Mouse (Mus musculus) hindbrain, postnatal 0 days (tissue): ENCODE data around the gene Lnx2. TPM values are rescaled to one million over a fixed set of nuclear protein-coding genes. Genes with fewer than 3 reads are reported as not detected.

ENCODE experiments used
- ATAC-seq: fragments of 200-750 bp; cut with Nextera tagmentation; 2 replicates; pipeline ENCODE4 v1.8.0; 2017; ENCODE audit warnings: mild to moderate bottlenecking, moderate TSS enrichment, moderate library complexity
- DNase-seq: peaks from one replicate; pipeline ENCODE4 v3.0.0-alpha.2; 2015; ENCODE audit warnings: low spot score
- H3K27ac ChIP-seq: fragments of 300-500 bp; sonication (generic); 2 replicates; pipeline ENCODE4 v1.5.1; 2014; ENCODE audit warnings: mild to moderate bottlenecking
- H3K27me3 ChIP-seq: fragments of 300-500 bp; sonication (generic); 2 replicates; pipeline ENCODE4 v1.6.1; 2014; ENCODE audit warnings: low read length, mixed read lengths; ENCODE audit not compliant: insufficient read depth
- H3K36me3 ChIP-seq: fragments of 300-500 bp; sonication (generic); 2 replicates; pipeline ENCODE4 v1.6.1; 2014; ENCODE audit warnings: low read length, mixed read lengths; ENCODE audit not compliant: insufficient read depth
- H3K4me1 ChIP-seq: fragments of 300-500 bp; sonication (generic); 2 replicates; pipeline ENCODE4 v1.6.1; 2014; ENCODE audit warnings: antibody characterized with exemption, low read length, mixed read lengths; ENCODE audit not compliant: insufficient read depth
- H3K4me2 ChIP-seq: fragments of 300-500 bp; sonication (generic); 2 replicates; pipeline ENCODE4 v1.6.1; 2014; ENCODE audit warnings: low read depth, mild to moderate bottlenecking, low read length, moderate library complexity, mixed read lengths
- H3K4me3 ChIP-seq: fragments of 300-500 bp; sonication (generic); 2 replicates; pipeline ENCODE4 v1.5.1; 2014; ENCODE audit warnings: low read length
- H3K9ac ChIP-seq: fragments of 300-500 bp; sonication (generic); replicated peaks from 2 replicates; pipeline ENCODE4 v1.6.1; 2014; ENCODE audit warnings: mild to moderate bottlenecking, low read length, moderate library complexity, mixed read lengths
- H3K9me3 ChIP-seq: fragments of 300-500 bp; sonication (generic); 2 replicates; pipeline ENCODE4 v1.6.1; 2016; ENCODE audit warnings: low read length, mixed read lengths
- CTCF ChIP-seq: IDR thresholded peaks from 2 replicates; pipeline ENCODE4 v1.5.1; 2016; ENCODE audit warnings: antibody characterized with exemption, control low read depth, low read depth
- WGBS: fragments of 180-500 bp; shearing (Covaris S2); extraction: QIAGEN DNeasy Blood & Tissue Kit; methylation state at CpG from one replicate; pipeline ENCODE4 v1.1.7; 2014; 5-methylcytosine and 5-hydroxymethylcytosine counted together
- polyA plus RNA-seq: library from polyadenylated mRNA; unstranded; fragments of >200 nt; fragmentation: Nextera tagmentation; extraction: Ambion mirVana; gene quantifications from 2 replicates; pipeline ENCODE4 v1.2.1, GENCODE M21; 2015
- total RNA-seq: library from RNA; depleted of rRNA; stranded (reverse); fragments of >200 nt; gene quantifications from 2 replicates; pipeline ENCODE4 v1.2.3, GENCODE M21; 2014

The Lnx2 gene
- total and polyA plus RNA-seq, 2 experiments from 2014 or later: 3.0 to 9.7 TPM

DNA sequence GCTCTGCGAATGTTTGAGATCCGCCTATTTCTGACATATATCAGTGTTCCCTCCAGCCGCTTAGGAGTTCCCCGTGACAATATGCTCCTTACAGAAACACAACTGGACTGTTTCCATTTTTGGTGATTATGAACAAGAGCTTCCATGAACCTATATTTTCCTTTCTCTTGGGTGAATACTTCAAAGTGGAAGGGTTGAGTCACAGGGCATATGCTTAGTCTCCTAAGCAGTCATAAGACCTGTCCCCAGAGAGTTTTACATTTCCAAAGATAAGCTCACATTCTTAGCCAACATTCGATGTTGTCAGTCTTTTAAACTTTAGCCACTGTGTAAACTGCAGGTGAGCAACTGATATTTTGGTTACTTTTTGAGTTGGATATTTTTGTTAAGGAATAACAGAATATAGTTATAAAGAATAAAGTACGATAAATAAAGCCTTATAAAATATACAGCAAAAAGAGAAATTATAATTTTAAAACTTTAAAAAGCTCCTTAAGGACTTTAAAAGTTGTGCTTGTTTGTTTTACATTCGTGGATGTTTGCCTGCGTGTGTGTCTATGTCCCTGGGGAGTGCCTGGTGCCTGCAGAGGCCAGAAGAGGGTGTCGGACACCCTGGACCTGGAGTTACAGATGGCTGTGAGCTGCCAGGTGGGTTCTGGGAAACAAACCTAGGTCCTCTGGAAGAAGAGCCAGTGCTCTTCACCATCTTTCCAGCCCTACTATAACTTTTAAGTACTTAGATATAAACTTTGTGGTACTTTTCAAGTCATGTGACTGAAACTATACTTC lies 18.6 kb downstream of the Lnx2 start:
- WGBS: 90% methylated on average over 9 of the region's 9 CpGs
- H3K27me3 ChIP-seq: no peaks in the 10 kb centered on the region
- no peak overlapping the region for H3K4me3 ChIP-seq
- no peak for DNase-seq
- no peaks in the 10 kb centered on the region for H3K4me1 ChIP-seq
- no peak overlapping the region for H3K9ac ChIP-seq
- no peaks in the 10 kb centered on the region for H3K9me3 ChIP-seq
- H3K36me3 ChIP-seq: no peaks in the 10 kb centered on the region
- ATAC-seq: no peak
- no peak for TF ChIP-seq CTCF
- H3K27ac ChIP-seq: 0 out of 2 replicates have a peak overlapping the region, but pooled peaks have one; percentile 15
- H3K4me2 ChIP-seq: no peak overlapping the region

DNA sequence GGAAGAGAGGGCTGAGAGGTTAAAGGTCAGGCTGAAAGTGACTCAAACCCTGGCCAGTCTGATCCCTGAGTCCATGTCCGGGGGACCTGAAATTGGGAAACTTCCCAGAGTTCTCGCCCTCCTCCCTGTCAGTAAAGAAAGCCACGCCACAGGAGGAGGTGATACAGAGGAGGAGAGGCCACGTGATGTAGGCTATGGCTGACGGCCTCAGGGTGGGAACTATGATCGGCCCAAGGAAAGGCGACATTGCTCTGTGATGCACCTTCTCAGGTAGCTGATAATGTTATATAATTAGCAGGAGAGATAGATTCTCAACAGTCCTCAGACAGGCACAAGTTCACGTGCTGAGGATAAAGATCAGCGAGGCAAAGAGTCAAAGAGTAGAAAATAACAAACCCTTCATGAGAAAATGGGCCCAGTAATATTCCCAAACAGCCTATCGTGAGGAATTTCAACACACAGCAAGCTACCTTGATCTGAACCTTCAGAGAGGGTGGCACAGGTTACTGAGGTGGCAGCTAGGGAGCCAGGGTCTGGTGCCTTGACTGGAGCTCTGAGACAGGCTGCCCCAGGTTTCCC lies 19.6 kb downstream of the Lnx2 start:
- no peak for DNase-seq
- Histone ChIP-seq H3K27ac (no peak overlapping the region), H3K4me2 (no peak overlapping the region), H3K4me1 (peaks cover under 1% of the 10 kb centered on the region; the same call in 1 of the 2 replicates), H3K9me3 (no peaks in the 10 kb centered on the region), H3K27me3 (no peaks in the 10 kb centered on the region), H3K36me3 (no peaks in the 10 kb centered on the region), H3K9ac (no peak overlapping the region), H3K4me3 (no peak overlapping the region)
- no peak for ATAC-seq
- no peak for TF ChIP-seq CTCF
- WGBS: 90% methylated on average over 10 of the region's 10 CpGs

DNA sequence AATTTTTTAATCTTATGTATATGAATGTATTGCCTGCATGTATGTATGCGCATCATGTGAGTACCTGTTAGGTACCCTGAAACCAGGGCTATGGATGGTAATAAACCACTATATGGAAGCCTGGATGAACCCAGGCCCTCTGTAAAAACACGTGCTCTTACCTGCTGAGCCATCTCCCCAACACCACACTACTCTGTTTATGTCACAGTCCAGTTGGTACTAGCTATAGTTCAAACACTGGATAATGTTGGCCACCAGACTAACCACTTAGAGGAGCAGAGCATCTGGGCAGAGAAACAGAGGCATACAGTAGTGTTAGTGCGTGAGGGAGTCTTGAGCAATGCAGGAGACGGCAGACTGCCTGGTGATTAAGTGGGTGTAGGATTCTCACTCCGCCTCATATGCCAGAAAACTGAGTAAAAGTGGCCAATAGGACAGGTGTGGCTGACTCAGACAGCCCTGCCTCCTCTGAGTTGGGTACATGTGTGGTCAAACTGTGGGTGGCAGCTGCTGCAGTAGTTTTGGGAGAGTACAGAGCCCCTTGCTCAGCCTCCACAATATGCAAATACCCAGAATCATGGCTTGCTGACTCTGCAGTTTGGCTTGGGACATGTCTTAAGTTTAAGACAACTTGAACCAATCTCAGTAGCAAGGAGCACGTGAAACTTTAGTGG lies 20.7 kb downstream of the Lnx2 start:
- 88% methylated on average over 6 of the region's 6 CpGs for WGBS
- H3K9me3 ChIP-seq: no peaks in the 10 kb centered on the region
- no peak for TF ChIP-seq CTCF

DNA sequence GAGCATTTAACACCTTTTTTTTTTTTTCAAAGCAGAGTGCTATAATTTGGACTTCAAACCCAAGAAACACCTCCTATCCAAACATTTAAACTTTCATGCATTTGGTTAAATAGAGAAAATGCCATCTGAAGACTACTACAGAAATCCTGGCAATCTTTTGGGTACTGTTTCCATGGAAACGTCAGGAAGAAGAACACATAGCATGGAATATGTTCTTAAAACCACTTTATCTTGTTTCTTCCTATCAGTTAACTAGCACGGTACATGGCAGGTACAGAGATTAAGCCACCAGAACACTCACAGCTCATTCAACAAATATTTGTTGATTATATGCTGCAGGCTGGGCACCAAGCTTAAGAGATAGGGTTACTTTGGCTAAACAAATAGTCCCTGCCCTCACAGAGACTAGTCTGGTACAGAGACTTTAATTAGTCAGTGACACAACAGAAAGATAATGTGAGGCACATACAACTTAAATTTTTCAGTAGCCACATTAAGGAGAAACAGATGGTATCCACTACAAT lies 21.6 kb downstream of the Lnx2 start:
- DNase-seq: no peak
- Histone ChIP-seq H3K36me3 (no peaks in the 10 kb centered on the region), H3K4me3 (no peak overlapping the region), H3K9me3 (no peaks in the 10 kb centered on the region), H3K9ac (no peak overlapping the region), H3K27ac (no peak overlapping the region), H3K4me1 (peaks cover 5% of the 10 kb centered on the region; the same call in 1 of the 2 replicates), H3K27me3 (no peaks in the 10 kb centered on the region), H3K4me2 (no peak overlapping the region)
- WGBS: 67% methylated on average over 2 of the region's 2 CpGs
- TF ChIP-seq CTCF: no peak
- no peak for ATAC-seq

More for the DNA sequence above, 20.7 kb downstream of the Lnx2 start:
- Histone ChIP-seq H3K27me3 (no peaks in the 10 kb centered on the region), H3K4me3 (no peak overlapping the region), H3K4me2 (no peak overlapping the region), H3K27ac (no peak overlapping the region), H3K9ac (no peak overlapping the region), H3K36me3 (no peaks in the 10 kb centered on the region), H3K4me1 (peaks cover 5% of the 10 kb centered on the region; the same call in 1 of the 2 replicates)
- DNase-seq: no peak
- no peak for ATAC-seq

DNA sequence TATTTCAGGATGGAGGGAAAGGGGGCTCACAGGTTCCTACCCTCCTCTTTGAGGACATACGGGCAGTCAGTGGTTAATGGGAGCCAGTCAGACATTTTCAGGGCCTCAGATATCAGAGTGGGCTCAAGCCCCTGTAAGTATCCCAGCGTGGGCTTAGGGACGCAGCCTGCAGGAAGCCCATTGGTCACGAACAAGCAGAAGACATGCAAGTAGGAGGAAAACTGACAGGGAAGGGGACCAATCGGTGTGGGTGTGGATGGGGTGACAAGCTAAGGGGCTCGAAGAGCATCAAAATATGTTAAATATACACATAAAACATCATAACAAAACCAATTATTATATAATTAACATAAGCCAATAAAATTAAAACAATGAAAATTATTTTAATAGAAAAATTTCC lies 22.1 kb downstream of the Lnx2 start:
- Histone ChIP-seq H3K4me3 (no peak overlapping the region), H3K27me3 (no peaks in the 10 kb centered on the region), H3K4me2 (no peak overlapping the region), H3K27ac (no peak overlapping the region), H3K9me3 (no peaks in the 10 kb centered on the region), H3K4me1 (peaks cover 5% of the 10 kb centered on the region; the same call in 1 of the 2 replicates), H3K9ac (no peak overlapping the region), H3K36me3 (no peaks in the 10 kb centered on the region)
- no peak for TF ChIP-seq CTCF
- ATAC-seq (no peak), DNase-seq (no peak)
- WGBS: 80% methylated on average over 6 of the region's 6 CpGs

DNA sequence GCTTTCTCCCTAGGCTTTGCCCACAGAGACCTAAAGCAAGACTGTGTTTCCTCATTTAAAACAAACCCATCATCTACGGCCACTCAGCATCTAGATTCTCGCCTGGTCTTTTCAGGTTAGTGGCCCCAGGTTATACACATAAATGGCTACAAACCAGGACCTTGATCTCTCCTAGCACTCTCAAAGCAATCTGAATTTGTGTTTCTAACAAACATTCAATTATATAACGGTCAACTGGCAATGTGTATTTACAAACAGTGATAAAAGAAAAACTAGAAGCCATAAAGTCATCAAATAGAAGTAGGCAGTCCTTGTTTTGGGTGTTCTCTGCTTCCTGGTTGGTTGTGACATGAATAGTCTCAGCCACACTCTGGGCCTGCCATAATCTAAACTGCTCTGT lies 22.9 kb downstream of the Lnx2 start:
- WGBS: 92% methylated on average over 3 of the region's 3 CpGs
- Histone ChIP-seq H3K27ac (no peak overlapping the region), H3K9ac (no peak overlapping the region), H3K4me3 (no peak overlapping the region), H3K4me1 (peaks cover 5% of the 10 kb centered on the region; the same call in 1 of the 2 replicates), H3K27me3 (no peaks in the 10 kb centered on the region), H3K36me3 (no peaks in the 10 kb centered on the region), H3K4me2 (no peak overlapping the region), H3K9me3 (no peaks in the 10 kb centered on the region)
- no peak for DNase-seq
- ATAC-seq: no peak
- TF ChIP-seq CTCF: no peak
